Mouse (Mus musculus): ENCODE results near the gene Eif2b2.

Gene Eif2b2

DNA sequence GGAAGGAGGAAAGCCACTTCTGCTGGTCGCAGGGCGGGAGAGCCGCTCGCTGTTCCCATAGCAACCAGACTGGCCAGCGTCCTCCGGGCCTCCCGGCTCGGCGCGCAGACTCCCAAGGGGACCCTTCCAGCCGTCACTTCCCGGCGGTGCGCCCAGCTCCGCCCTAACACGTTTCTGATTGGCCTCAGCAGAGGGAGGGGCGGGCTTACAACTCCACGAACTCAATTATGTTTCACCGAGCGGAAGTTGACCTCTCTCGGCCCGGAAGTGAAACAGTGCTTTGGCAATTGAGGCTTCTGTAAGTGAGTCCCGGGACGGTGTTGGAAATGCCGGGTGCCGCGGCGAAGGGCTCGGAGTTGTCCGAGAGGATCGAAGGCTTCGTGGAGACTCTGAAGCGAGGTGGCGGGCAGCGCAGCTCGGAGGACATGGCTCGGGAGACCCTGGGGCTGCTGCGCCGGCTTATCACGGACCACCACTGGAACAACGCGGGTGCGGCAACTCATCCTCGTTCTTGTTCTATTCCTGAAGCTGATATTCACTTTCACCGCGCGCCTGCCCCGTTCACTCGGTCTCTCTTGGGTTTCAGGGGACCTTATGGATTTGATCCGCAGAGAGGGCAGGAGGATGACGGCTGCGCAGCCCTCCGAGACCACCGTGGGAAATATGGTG, at the start of gene Eif2b2:
TSS of gene Eif2b2 (plus strand) at position 246 of the 669 bp plus-strand sequence.
- DNase-seq (ENCODE audit: low spot score), result peak; percentile 99

DNA sequence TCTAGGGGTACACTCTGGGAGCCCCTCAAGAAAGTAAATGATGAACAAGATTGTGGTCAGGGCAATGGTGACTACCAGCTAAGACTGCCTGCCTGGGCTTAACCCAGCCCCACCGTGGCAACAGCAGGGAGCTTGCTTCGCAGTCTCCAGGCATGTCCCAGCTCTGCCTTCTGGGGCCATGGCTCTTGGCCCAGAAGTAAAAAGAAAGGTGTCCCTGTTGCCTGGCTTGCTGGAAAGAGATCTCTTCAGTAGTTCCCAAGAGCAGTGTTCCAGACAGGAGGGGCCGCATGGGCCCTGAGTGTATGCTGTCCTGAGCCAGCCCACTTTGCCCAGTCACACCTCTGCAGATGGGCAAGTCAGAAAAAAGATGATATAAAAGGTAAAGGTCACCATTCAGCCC, 49.4 kb upstream of the Eif2b2 start:
- no peak for DNase-seq (ENCODE audit: low spot score)

DNA sequence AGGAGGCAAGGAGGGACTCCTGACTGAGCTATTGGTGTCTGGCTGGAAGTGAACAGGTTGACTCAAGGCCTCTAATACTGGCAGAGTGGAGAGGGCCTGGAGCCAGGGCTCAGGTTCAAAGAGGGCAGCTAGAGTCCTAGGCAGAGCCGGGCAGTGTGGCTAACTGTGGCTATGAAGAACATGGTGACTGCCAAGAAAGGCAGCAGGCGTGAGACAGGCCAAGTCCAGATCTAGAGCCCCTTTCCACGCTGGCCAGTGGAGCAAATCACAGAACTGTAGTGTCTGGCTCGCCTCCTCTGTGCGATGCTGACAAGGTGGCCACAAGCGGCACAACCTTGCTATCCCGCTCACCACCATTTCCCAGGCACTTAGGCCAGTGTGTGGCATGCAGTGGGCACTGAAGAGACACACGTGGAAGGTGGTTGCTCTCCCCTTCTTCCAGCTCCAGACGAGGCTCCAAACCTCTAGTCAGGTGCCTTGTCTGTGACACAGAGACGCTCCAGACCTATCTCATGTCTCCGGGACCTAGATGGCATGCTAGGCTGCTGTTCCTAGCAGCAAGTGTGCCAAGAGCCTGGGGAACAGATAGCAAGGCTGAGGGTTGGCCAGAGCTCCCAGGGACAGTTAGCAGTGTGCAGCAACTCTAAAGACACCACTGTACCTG, 48.9 kb upstream of the Eif2b2 start:
- no peak for DNase-seq (ENCODE audit: low spot score)

DNA sequence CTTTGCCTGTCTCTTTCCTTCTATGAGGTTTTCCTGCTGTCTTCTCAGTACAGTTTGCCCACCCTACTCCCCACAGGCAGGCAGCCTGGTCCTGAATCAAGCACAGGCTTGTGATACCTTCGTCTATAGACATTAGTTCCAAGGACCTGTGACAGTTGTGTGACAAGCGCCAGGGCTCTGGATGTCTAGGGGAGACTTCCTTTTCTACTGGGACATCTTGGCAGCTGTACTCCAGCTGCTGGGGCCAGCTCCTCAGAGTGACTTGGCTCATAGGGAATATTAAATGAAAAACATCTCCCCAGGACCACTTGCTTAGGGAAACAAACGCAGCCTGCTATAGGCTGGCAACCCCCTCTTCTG, 48.4 kb upstream of the Eif2b2 start:
- DNase-seq (ENCODE audit: low spot score), result no peak

DNA sequence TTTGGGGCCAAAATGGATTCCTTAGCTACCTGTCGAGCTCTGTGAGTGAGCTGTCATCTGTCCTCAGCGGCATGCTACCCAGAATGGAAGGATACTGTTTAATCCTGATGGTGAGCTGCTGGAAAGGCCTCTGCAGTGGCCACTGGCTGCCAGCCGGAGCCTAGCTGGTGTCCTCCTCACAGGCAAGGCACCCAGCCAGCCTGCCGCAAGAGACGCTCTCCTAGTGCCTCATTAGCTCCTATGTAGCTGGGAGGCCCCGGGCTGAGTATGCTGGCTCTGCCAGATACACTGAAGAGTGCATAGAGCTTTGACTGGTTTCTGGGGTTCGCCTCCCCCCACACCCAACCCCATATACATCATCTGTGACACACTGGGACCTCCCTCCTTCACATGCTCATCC, 45.3 kb upstream of the Eif2b2 start:
- no peak for DNase-seq (ENCODE audit: low spot score)

DNA sequence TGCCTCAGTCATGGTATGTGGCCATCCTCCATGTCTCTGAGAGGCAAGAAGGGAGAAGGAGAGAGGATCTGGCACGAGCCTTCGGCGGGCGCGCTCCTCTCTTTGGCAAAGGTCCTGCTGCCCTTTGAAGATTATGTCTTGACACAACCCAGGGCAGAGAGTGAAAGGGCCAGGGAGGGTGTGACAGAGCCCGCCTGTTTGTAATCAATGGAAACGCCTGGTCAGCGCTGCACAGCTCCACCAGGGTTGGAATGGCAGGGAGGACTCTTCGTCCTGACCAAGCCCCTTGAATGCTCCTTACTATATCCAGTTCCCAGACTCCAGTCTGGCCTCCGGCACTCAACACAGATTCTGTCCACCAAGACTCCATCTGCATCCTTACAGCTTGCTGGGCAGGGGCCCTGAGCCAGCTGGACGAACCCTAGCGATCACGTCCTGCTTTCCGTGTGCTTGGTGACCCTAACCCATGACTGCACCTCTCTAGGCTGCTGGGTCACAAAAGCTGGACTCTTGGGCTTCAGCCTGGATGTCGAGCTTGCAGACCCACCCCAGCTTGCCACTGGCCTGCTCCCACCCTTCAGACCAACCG, 44.1 kb upstream of the Eif2b2 start:
- DNase-seq (ENCODE audit: low spot score), result peak; percentile 29

DNA sequence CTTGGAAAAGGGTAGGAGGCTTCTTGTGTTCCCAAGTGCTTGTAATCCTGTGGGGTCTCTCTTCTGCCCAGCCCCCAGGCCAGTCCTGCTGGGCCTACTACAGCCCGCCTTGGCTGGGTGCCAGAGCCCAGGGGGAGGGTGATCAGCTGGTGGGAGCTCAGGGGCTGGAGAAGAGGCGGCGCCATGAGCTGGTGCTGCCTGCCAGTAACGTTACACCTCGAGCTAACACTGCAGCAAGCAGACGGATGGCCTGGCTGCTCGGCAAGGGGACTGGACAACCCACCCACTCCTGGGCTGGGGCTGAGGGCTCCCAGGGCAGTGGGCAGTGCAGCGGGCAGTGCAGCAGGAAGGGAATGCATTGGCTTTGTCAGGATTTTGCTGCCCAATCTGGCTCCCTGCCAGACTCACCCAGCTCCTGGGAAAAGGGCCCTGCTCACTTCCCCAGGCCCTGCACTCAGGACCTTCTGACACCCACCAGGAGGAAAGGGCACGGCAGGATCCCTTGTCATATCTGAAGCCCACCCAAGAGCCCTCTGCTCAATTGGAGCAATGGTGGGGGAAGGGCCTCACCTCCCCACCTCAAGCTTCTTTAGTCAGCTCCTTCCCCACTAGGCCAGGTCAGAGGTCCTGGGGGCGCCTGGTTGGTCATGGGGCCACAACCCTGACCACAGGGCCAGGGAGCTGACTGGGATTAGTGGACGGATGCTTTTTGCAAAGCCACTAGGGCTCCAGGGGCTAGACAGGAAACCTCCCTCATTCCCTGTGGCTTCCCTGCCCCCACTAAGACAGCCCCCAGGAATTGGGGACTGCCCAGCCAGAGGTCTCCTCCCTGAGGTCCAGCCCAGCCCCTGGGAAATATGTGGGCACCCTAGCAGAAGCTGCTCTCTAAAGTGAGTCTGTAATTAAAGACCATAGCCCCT, 43.1 kb upstream of the Eif2b2 start:
- peak; percentile 68 for DNase-seq (ENCODE audit: low spot score)

DNA sequence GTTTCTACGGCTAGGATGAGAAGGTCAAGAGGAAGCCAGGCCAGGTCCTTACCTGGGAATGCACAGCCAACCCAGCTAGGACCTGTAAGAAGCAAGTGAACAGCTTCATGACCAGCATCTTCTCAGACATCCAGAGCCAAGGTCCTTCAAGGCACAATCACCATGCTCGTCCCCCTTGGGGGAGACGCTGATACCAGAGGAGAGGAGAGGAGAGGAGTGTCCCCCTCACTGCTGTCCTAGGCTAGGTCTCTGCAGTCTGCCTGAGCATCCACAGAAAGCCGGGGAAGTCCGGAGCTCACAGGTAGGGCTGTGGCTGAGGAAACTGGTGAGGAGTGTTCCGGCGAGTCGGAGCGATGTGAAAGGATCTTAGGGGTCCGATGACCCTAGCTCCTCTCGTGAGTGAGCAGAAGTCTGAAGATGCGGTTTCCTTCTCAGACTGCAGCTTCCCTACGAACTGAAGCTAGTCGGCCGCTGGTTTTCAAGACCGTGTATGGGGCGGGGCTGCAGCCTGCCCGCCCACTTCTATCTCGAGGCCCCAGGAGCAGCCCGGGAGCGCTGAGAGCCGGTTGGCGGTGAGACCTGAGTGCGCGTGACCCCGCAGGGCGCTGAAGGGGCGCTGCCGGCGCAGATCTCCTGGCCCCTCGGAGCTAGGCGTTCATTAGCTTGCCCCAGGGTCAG, 42.3 kb upstream of the Eif2b2 start:
- DNase-seq (ENCODE audit: low spot score), result peak; percentile 77

DNA sequence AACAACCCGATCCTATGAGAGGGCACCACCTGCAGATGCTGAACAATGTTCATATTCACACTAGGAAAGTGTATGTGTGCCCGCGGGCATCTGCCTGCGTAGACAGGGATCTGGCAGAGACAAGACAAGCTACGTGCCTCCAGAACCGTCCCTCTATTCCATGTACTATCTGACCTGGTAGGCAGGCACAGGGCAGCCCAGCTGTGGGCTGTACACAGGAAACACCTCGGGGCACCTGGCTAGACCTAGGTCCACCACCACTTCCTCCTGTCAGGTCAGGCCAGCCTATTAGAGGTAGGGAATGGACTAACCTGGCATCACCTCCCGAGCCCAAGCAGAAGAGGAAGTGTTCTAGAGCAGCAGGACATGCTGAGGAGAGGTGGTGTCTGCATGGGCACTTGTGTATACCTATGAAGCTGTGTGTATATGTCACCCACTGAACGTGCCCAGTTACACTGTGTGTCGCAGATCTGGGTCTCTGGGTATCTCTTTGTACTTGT, 41.5 kb upstream of the Eif2b2 start, which contains the start of gene Pgf:
TSS of gene Pgf (minus strand) at position 51 of the 500 bp plus-strand sequence.
- no peak for DNase-seq (ENCODE audit: low spot score)

DNA sequence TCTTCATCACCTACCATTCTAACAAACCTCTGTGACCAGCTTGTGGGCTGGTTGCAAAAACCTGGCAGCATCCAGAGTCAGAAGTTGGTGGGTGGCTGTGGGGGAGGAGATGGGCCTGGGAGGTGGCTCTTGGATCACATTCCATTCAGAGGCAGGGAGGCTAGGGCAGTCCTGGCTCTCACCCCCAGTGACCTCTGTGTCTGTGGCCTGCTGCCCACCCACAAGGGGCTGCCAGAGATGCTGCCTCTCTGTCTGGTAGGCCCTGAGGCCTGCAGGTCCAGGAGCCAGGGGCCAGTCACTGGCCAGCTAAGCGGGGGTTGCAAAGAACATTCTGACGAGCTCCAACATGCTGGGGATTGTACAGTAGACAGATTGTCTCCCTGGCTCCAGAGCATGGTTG, 41.0 kb upstream of the Eif2b2 start:
- DNase-seq (ENCODE audit: low spot score), result no peak

DNA sequence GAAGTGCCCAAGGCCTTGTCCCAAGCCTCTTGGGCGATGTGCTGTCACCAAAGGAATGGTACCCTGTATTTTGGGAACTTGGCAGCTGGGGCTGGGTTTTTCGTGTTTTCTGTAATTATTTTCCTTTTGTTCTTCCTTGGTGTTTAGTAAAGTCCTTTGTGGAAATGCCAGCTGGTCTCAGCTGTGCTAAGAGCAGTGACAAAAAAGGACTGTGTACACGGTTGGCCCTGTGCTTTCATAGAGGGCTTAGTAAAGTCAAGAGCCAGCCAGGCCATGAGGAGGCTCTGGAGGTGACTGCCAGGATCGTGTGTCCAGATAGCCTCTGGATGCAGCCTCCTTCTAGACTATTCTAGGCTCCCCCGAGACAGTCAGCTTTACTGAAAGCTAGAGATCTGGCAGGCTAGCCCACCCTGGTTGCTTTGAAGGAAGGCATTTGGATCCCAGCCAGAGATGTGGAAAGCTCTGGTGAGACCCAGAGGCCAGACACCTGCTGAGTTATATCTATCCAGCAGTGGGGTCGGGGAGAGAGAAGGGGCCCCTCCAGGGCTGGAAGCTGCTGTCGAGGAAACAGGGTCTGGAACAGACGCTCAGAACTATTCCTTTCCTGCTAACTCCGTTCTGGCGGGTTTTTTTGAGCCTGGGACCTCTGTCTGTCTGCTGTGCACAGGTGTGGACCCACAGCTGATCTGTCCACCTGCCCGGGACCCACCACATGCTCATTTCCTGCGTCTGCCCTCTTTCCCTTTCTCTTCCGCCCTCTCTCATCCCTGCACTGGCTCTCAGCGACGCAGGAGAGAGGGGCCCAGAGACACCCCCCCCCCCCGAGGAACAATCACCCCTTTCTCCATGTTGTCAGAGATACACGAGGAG, 37.6 kb upstream of the Eif2b2 start:
- DNase-seq (ENCODE audit: low spot score), result no peak

DNA sequence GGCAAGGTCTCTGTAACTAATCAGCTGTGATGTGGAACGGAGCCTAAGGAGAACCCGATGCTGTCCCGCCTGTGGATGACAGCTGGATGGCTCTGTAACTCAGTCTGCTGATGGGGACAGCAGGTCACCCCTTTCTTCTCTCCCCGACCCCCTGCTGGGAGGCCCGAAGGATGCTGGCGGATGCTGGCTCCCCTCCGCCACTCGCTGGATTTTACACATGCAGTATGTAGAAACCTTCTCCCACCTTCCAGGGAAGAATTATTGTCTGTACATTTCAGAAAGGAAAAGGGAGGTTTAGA, 37.0 kb upstream of the Eif2b2 start:
- DNase-seq (ENCODE audit: low spot score), result peak; percentile 45

DNA sequence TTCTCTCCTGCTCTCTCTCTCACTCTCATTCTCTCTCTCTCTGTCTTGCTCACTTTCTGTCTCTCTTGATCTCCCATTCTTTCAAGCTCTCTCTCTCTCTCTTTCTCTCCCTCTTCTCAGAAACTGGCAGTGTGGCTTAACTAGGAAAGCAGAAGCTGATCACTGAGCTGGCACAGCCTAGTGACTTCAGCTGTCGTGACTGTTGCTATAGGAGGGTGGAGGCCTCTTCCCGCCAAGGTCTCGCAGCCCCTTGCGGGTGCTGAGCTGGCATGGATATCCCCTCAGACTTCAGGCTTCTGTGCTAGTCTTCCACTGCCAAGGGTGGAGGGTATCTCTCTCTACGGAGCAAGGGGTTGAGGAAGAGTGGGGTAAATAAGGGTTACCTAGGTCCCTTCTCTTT, 36.4 kb upstream of the Eif2b2 start:
- DNase-seq (ENCODE audit: low spot score), result no peak

DNA sequence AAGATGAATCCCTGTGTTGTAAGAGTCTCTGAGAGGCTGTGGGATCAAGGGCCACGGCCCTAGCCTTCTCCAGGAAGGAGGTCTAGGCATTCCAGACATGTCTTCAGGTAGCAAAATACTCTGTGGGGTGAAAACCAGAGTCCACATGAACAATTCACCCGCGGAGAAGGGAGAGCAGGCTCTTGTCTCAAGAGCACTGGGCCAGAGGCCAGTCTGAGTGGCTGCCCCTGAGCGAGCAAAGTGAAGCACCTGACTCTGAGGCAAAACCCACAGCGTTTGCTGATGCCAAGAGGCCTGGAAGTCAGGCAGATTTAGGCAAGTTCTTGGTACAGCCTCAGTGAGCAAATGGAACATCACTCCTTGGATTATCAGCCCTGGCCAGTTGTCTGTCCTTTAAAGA, 35.2 kb upstream of the Eif2b2 start:
- DNase-seq (ENCODE audit: low spot score), result no peak

DNA sequence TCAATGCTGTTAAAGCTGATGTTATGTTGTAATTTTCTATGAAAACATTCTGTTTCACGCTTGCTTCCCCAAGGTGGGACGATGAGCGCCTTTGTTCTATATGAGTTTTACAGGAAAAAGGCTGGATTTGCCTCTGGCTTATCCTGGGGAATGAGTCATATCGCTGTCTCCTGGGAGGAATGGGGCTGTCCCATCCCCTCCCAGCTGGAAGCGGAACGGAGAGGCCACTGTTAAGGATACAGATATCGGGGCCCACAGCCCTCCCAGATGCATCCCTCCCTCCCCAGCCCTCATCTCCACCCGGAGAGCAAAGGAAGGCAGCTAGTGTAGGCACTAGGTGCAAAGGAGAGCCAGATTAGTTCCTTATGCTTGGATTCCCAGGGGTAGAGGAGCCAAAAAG, 33.5 kb upstream of the Eif2b2 start:
- DNase-seq (ENCODE audit: low spot score), result no peak

DNA sequence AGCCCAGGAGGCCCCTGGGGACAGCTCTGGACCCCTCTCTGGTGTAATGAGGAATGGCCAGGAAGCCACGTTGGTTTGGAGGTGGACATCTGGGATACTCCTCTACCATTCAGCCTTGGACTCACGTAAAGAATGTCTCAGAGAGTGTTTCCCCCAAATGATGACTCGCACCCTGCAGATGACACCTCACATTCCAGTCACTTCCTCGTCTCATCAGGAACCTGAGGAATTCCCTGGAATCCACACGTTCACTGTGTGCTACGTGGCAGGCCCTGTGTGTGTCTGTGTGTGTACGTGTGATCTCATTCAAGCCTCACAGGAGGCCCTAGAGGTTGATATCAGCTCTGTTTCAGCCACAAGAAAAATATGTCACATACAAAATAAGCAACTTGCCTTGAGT, 32.9 kb upstream of the Eif2b2 start:
- no peak for DNase-seq (ENCODE audit: low spot score)

DNA sequence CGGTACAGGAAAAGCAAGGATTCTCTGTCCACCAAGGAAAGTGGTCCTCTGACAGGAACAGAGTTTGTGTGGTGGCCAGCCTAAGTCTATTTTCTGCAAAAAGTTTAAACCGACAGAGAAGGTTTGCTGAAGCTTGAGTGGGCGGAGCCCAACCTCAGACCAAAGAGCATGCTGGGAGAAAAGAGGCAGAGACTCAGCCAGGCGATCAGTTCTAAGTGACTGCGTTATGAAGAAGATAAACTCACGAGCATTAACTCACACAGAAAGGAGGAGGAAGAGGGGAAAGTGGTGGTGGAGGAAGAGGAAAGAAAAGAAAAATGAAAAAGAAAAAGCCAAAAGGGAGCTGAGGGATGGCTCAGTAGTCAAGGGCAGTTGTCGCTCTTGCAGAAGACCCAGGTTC, 29.0 kb upstream of the Eif2b2 start:
- no peak for DNase-seq (ENCODE audit: low spot score)

DNA sequence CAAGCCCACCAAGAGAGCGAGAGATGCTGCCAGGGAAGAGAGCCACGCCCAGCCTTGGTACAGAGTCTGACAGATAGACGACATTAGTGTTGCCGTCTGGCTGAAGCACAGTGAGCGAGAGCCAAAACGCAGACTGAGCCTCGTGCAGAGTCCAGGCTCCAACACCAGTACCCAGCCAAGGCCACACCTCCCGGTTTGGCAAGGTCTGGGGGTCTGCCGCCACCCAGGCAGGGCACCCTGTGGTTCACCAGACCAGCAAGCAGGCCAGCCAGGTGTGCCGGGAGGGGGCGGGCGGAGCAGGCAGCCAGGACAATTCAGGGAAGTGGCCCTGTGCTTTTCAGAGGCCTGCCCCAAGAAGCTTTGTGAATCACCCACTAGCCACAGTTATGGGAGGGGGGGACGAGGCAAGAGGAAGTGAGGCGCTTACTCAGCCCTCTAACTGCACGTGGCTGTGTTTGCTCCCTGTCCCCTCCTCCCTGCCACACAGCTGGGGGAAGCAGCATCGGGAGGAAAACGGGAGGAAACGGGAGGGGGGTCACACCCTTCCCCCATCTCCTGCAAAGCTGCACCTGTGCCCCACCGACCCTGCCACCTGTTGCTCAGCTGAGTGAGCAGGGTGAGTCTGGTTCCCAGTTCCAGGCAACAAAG, 26.7 kb upstream of the Eif2b2 start:
- no peak for DNase-seq (ENCODE audit: low spot score)

DNA sequence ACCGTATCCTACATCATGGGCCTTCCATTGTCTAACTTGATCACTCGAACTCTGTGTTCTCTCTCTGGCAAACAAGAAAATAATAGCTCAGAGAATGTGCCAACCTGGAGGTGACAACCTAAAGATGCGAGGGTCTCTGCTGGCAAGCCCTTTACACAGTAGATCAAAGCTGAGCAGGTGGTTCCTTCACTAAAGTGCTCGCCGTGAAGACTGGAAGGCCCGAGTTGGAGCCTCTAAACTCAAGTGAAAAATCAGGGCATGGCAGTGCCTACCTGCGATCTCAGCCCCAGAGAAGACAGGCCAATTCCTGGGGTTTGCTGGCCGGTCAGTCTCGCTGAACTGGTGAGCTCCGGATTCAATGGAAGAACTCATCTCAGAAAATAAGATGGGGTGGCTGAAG, 26.1 kb upstream of the Eif2b2 start:
- no peak for DNase-seq (ENCODE audit: low spot score)

DNA sequence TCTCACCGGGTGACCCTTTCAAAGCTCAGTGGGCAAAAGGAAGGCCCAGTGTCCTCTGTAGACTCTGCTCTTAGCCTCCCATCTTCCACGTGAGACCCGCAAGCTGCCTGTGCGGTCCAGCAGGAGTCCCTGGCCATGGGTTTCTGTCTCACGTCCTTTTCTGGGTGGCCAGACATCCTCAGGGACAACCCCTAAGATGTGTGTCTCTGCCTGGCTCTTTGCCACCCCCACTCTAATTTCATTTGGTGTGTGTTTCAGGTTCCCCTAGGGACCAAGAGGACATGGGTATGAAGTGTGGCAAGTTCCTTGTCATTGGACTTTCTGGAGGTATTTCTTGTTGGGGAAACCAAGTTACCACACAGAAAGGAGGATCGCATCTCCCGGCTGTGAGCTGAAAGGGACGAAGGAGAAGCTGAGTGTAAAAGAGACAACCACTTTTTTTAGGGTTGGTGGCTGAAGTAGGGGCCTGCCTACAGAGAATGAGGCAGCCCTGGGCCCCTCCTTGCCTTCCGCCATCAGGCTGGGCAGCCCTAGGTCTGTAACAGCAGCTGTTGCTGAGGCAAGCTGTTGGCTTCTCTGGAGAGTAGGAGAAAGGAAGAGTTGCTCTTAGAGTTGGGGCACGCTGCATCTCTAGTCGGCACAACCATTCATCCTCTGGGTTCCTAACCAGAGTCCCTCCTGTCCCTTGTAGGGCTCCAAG, 25.2 kb upstream of the Eif2b2 start:
- no peak for DNase-seq (ENCODE audit: low spot score)

All from embryo, embryonic 10.5 days (tissue).